Mouse (Mus musculus) MEL (cell line): ENCODE results near the gene Nfx1. TPM values are rescaled to one million over a fixed set of nuclear protein-coding genes. Genes with fewer than 3 reads are reported as not detected.

ENCODE experiments used
- DNase-seq: peaks from one replicate; pipeline ENCODE4 v3.0.0; 2011; ENCODE audit warnings: low read depth, low spot score
- H3K27ac ChIP-seq: 2 replicates; pipeline ENCODE4 v1.5.1; 2012; ENCODE audit warnings: low read depth, mild to moderate bottlenecking, control low read depth, low read length, moderate library complexity; ENCODE audit not compliant: control insufficient read depth
- H3K27me3 ChIP-seq, 2 experiments: fragments of 150-350 bp in 1 of 2; sonication (generic) in 1 of 2; 2 replicates each; pipeline ENCODE4 v1.6.1; 2012; ENCODE audit warnings: low read length in 2 of 2, mild to moderate bottlenecking in 2 of 2, improper control_type of control experiment in 1 of 2, moderate library complexity in 1 of 2; ENCODE audit not compliant: insufficient read depth in 2 of 2, control insufficient read depth in 1 of 2
- H3K36me3 ChIP-seq, 2 experiments: 2 replicates each; pipeline ENCODE4 v1.6.1; 2012 to 2014; ENCODE audit warnings: low read length in 2 of 2, improper control_type of control experiment in 1 of 2, inconsistent platforms in 1 of 2, mild to moderate bottlenecking in 1 of 2; ENCODE audit not compliant: insufficient read depth in 2 of 2, control insufficient read depth in 1 of 2
- H3K4me1 ChIP-seq, 2 experiments: fragments of 150-350 bp in 1 of 2; sonication (generic) in 1 of 2; 2 replicates each; pipeline ENCODE4 v1.6.1; 2012; ENCODE audit warnings: low read length in 2 of 2, improper control_type of control experiment in 1 of 2, mild to moderate bottlenecking in 1 of 2; ENCODE audit not compliant: insufficient read depth in 2 of 2, control insufficient read depth in 1 of 2
- H3K4me3 ChIP-seq, 2 experiments: fragments of 150-350 bp in 1 of 2; sonication (generic) in 1 of 2; 2 replicates each; pipeline ENCODE4 v1.5.1; 2012; ENCODE audit warnings: low read depth in 2 of 2, low read length in 2 of 2, mild to moderate bottlenecking in 2 of 2, moderate library complexity in 2 of 2, control low read depth in 1 of 2, improper control_type of control experiment in 1 of 2; ENCODE audit not compliant: control insufficient read depth in 1 of 2, insufficient read depth in 1 of 2
- H3K79me2 ChIP-seq: 2 replicates; pipeline ENCODE4 v1.6.1; 2012; ENCODE audit warnings: mild to moderate bottlenecking, low read length, moderate library complexity; ENCODE audit not compliant: control insufficient read depth, poor library complexity, insufficient read depth
- H3K9ac ChIP-seq: 2 replicates; pipeline ENCODE4 v1.6.1; 2012; ENCODE audit warnings: low read depth, mild to moderate bottlenecking, control low read depth, low read length, moderate library complexity; ENCODE audit not compliant: control insufficient read depth, poor library complexity, severe bottlenecking
- H3K9me3 ChIP-seq: fragments of 150-350 bp; sonication (generic); replicated peaks from 2 replicates; pipeline ENCODE4 v1.6.1; 2012; ENCODE audit warnings: mild to moderate bottlenecking, low read length, improper control_type of control experiment, moderate library complexity; ENCODE audit not compliant: insufficient read depth
- ETS1 ChIP-seq: IDR thresholded peaks from 2 replicates; pipeline ENCODE4 v1.6.1; 2012; ENCODE audit warnings: low read depth, mild to moderate bottlenecking, inconsistent platforms, low read length, improper control_type of control experiment, moderate library complexity
- GATA1 ChIP-seq: IDR thresholded peaks from 2 replicates; pipeline ENCODE4 v1.6.1; 2011; ENCODE audit warnings: low read depth, low read length, improper control_type of control experiment
- KAT2A ChIP-seq: conservative IDR thresholded peaks from 2 replicates; pipeline ENCODE4 v1.6.1; 2012; ENCODE audit warnings: low read depth, low read length, improper control_type of control experiment, inconsistent platforms
- MAFK ChIP-seq: IDR thresholded peaks from 2 replicates; pipeline ENCODE4 v1.6.1; 2011; ENCODE audit warnings: low read depth, mild to moderate bottlenecking, low read length, improper control_type of control experiment, borderline replicate concordance
- MXI1 ChIP-seq: IDR thresholded peaks from 2 replicates; pipeline ENCODE4 v1.6.1; 2011; ENCODE audit warnings: mild to moderate bottlenecking, low read depth, low read length, improper control_type of control experiment
- NRF1 ChIP-seq: IDR thresholded peaks from 2 replicates; pipeline ENCODE4 v1.6.1; 2014; ENCODE audit warnings: low read depth, mild to moderate bottlenecking, inconsistent platforms, low read length, improper control_type of control experiment, moderate library complexity; ENCODE audit not compliant: poor library complexity, insufficient read depth, severe bottlenecking
- POLR2AphosphoS2 ChIP-seq: IDR thresholded peaks from 2 replicates; pipeline ENCODE4 v1.6.1; 2011; ENCODE audit warnings: low read length, improper control_type of control experiment
- SIN3A ChIP-seq: IDR thresholded peaks from 2 replicates; pipeline ENCODE4 v1.6.1; 2012; ENCODE audit warnings: low read length, improper control_type of control experiment, inconsistent platforms
- SMC3 ChIP-seq: IDR thresholded peaks from 2 replicates; pipeline ENCODE4 v1.6.1; 2011; ENCODE audit warnings: low read depth, low read length, improper control_type of control experiment
- TBP ChIP-seq: IDR thresholded peaks from 2 replicates; pipeline ENCODE4 v1.8.0; 2011; ENCODE audit warnings: low read depth, low read length, improper control_type of control experiment
- TCF12 ChIP-seq: IDR thresholded peaks from 2 replicates; pipeline ENCODE4 v1.6.1; 2014; ENCODE audit warnings: low read depth, mild to moderate bottlenecking, inconsistent platforms, low read length, improper control_type of control experiment, moderate library complexity
- USF2 ChIP-seq, 2 experiments: IDR thresholded peaks; 2 replicates each; pipeline ENCODE4 v1.6.1; 2011 to 2012; ENCODE audit warnings: improper control_type of control experiment in 2 of 2, low read length in 2 of 2, borderline replicate concordance in 1 of 2, inconsistent platforms in 1 of 2, low read depth in 1 of 2, mild to moderate bottlenecking in 1 of 2; ENCODE audit not compliant: insufficient read depth in 1 of 2
- ZKSCAN1 ChIP-seq: IDR thresholded peaks from 2 replicates; pipeline ENCODE4 v1.6.1; 2012; ENCODE audit warnings: low read depth, mild to moderate bottlenecking, inconsistent platforms, low read length, improper control_type of control experiment, moderate library complexity
- polyA plus RNA-seq, 2 experiments: library from polyadenylated mRNA; stranded (reverse) in 1 of 2; unstranded in 1 of 2; fragments of >175 nt in 1 of 2; fragments of >200 nt in 1 of 2; gene quantifications; 2 replicates each; pipeline versions ENCODE4 v1.2.1 to v1.2.4; 2012; ENCODE audit warnings: low replicate concordance in 2 of 2, low read depth in 1 of 2; ENCODE audit not compliant: insufficient read length in 2 of 2, insufficient read depth in 1 of 2, missing spikeins in 1 of 2
- total RNA-seq: library from RNA; depleted of rRNA; stranded (reverse); fragments of 300-350 nt; gene quantifications from 2 replicates; pipeline ENCODE4 v1.2.3, GENCODE M21; 2012

The Nfx1 gene
- total and polyA plus RNA-seq, 3 experiments: 54.9 to 72.6 TPM; not detected in 1

DNA sequence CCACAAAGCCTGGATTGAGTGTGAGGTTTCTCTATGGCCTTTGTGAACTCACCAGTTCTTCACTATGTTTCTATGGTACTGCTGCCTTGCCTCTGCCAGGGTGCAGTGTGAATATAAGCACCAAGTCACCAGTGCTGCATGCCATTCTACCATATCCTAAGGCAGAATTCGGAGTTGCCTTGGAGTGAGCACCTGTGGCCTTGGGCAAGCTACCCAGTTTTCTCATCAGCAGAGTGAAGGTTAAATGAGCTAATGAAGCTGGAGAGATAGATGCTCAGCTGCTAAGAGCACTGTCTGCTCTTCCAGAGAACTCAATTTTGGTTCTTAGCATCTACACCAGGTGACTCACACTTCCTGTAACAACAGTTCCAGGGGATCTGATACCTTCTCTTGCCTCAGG lies 3.3 kb downstream of the Nfx1 start:
- no peak overlapping the region for H3K9ac ChIP-seq
- H3K27ac ChIP-seq: no peak overlapping the region
- no peak overlapping the region for H3K4me3 ChIP-seq
- H3K36me3 ChIP-seq: peaks cover 29 to 30% of the 10 kb centered on the region in 2 experiments
- H3K27me3 ChIP-seq: no peaks in the 10 kb centered on the region
- peaks cover 61% of the 10 kb centered on the region for H3K79me2 ChIP-seq
- H3K4me1 ChIP-seq: peaks cover 0 to 24% of the 10 kb centered on the region in 2 experiments
- no peaks in the 10 kb centered on the region for H3K9me3 ChIP-seq
- no peak for TF ChIP-seq TBP
- TF ChIP-seq USF2 (IDR thresholded peaks at IDR 0.05; ENCODE audit: borderline replicate concordance in 1 of 2, insufficient read depth in 1 of 2, low read depth in 1 of 2, low read length in 2 of 2): no peak
- TF ChIP-seq GATA1: no peak
- no peak for TF ChIP-seq KAT2A
- no peak for TF ChIP-seq NRF1
- no peak for TF ChIP-seq ETS1
- no peak for TF ChIP-seq ZKSCAN1
- TF ChIP-seq TCF12: no peak
- TF ChIP-seq MAFK: no peak
- no peak for TF ChIP-seq SIN3A
- DNase-seq: no peak

DNA sequence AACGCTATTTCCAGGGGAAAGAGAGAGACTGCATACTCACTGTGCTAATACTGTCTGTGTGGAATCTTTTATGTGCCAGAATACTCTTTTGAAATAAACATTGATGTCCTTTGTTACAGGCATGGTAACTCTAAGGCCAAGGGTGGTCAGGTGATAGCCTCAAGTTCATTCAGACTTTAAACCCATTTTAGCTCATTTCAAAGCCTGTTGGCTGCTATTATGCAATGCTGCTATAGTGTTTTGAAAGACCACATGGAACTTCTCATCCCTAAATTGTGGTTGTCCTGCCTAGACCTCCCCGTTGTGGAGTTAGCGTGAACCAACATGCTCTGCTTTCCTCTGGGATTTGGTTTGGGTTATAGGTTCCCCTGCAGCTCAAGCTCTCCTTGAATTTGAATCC lies 5.0 kb downstream of the Nfx1 start:
- DNase-seq: no peak
- TF ChIP-seq MXI1: no peak
- H3K36me3 ChIP-seq: peaks cover 27 to 42% of the 10 kb centered on the region in 2 experiments
- no peaks in the 10 kb centered on the region for H3K9me3 ChIP-seq
- peaks cover 63% of the 10 kb centered on the region for H3K79me2 ChIP-seq
- peaks cover 0 to 20% of the 10 kb centered on the region in 2 experiments for H3K4me1 ChIP-seq
- no peak overlapping the region for H3K9ac ChIP-seq
- H3K27me3 ChIP-seq: no peaks in the 10 kb centered on the region
- H3K27ac ChIP-seq: no peak overlapping the region
- no peak overlapping the region for H3K4me3 ChIP-seq

DNA sequence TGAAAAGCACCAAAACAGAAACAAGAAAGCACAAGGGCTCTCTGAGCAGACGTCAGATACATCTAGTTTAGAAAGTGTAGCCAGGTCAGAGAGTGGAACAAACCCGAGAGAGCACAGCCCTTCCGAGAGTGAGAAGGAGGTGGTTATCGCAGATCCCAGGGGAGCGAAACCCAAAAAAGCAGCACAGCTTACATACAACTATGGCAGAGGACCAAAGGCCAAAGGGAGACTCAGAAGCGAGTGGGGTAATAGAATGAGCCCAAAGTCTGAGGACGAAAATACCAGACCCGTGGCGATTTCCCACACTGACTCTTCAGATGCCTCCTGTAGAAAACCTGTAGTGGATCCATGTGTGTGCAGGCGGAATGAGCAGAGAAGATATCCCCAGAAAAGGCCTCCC lies 5.9 kb downstream of the Nfx1 start:
- peaks cover 2 to 26% of the 10 kb centered on the region in 2 experiments for H3K4me1 ChIP-seq

More for the DNA sequence above, 5.9 kb downstream of the Nfx1 start:
- DNase-seq: no peak
- no peak overlapping the region for H3K9ac ChIP-seq
- H3K79me2 ChIP-seq: peaks cover 60% of the 10 kb centered on the region
- TF ChIP-seq SMC3 (no peak), POLR2AphosphoS2 (no peak), MAFK (no peak)
- no peaks in the 10 kb centered on the region for H3K27me3 ChIP-seq
- H3K9me3 ChIP-seq: no peaks in the 10 kb centered on the region
- no peak overlapping the region for H3K4me3 ChIP-seq
- no peak overlapping the region for H3K27ac ChIP-seq
- peaks cover 36 to 48% of the 10 kb centered on the region in 2 experiments for H3K36me3 ChIP-seq
